Mouse (Mus musculus): ENCODE data around the gene Ftl1.
A peak's percentile ranks its signal among the peaks of the same experiment; 100 is the strongest.

Gene Ftl1

GRCm38 (mm10) chr7:45451344-45451982, 8.2 kb downstream of the Ftl1 start:
- DNase-seq (ENCODE audit: low spot score in 2 of 2) = peak; percentile 73 to 87

DNA sequence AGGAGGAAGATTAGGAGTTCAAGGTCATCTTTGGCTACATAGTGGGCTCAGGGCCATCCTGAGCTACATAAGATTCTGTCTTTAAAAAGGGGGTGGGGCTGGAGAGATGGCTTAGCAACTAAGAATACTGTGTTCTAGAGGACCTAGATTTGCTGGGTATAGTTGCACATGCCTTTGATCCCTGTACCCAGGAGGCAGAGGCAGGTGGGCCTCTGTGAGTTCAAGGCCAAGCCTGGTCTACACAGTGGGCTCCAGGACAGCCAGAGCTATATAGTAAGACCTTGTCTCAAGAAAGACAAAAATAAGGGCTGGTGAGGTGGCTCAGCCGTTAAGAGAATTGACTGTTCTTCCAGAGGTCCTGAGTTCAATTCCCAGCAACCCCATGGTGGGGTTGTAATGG, 9.7 kb downstream of the Ftl1 start:
- no peak for DNase-seq (ENCODE audit: low spot score in 2 of 2)

- DNase-seq (ENCODE audit: low spot score in 2 of 2) = no peak
Observed at GRCm38 (mm10) chr7:45447325-45447990, 12.2 kb downstream of the Ftl1 start.

DNA sequence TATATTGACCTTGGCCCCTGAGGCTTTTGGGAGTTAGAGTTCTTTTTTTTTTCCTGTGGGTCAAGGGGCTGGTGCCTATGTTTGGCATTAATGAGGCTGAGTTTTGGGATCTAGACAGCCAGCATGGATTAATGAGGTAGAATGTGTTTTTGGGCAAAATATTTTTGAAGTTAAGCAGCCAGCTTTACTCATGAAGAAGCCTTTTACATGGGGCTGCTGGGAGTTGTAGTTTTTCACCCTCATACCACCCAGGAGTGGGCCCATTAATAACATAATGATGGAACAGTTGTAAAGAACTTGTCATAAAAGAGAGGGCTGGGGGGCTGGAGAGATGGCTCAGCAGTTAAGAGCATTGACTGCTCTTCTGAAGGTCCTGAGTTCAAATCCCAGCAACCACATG, 13.1 kb downstream of the Ftl1 start:
- no peak for DNase-seq (ENCODE audit: low spot score in 2 of 2)

DNA sequence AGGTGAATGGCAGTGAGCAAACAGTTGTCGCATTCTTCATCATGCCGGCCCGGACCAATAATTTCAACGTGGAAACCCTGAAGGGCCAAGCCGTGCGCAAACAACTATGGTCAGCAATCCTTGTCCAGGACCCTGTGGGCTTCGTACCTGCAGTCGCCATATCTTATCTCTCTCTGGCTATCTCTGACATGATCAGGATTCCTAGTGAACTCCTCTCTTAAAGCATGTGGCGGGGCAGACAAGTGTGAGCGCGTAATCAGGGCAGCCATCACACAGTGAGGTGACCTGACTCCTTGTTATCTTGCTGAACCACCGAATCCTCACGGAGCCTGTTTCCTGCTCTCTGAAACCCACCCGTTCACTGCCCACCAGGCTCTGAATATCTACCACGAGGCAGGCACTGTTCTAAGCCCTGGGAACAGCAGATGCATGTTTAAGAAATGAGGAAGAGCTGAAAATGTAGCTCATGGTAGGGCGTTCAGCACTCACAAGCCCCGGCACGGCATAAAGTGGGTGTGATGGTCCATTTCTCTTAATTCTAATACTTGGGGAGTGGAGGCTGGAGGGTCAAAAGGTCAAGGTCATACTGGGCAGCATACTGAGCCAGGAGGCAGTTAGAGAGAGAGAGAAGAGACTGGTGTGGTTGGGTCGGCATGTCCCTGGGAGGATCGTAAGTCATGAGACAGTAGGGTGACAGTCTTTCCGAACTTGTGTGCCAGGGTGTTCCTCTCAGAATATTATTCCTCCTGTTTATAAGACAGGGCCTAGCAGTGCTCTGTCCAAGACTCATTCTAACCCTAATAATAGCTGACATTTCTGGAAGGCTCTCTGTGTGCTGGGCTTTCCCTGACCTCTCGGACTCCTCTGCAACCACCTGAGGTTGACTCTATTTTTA, 15.9 kb downstream of the Ftl1 start:
- DNase-seq (ENCODE audit: low spot score in 2 of 2) = no peak

DNA sequence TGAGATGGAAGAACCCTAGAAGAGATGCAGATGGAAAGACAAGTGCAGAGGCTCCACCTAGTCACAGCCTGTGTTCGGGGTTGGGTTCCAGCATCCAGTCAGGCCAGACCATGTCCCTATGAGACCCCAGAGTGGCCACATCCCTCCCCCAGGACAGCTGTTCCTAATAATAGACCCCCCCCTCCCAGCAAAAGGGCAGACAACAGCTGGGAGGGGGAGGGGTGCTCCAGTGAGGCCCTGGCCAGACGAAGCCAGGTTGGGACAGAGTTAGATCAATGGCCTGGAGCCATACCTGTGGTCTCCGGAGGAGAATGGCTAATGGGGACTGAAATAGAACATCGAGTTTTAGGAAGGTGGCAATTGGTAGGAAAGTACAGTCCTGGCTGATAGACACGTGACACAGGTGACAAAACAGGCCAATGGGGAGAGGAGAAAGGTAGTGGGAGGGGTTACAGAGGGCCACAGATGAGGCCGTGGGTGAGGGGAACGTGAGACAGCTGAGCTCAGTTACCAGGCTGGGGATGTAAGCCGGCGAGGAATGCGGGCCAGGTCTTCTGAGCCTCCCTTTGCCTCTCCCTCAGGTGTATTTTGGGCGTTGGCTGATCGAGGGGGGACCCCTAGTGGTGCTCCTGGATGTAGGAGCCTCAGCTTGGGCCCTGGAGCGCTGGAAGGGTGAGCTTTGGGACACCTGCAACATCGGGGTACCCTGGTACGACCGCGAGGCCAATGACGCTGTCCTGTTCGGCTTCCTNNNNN, 22.0 kb downstream of the Ftl1 start, which contains the start of gene Ruvbl2:
Gene Ruvbl2, minus strand, starts transcription at position 576 of the 756 bp plus-strand sequence.
- DNase-seq (ENCODE audit: low spot score in 2 of 2) = no peak

DNA sequence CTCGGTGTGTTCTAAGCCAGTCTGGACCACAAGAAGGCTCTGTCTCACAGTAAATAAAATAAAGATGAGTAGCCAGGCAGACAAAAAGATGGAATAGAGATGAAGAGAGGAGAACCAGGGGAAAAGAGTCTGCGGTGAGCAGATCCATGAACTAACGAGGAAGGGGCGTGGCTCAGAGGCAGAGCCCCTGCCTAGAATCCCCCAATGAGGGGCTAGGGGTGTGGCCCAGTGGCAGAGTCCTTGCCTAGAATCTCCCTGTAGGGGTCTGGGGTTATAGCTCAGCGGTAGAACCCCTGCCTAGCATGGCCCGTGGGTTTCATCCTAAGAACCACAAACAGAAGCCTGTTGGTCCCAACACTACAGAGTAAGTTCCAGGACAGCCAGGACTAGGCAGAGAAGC, 22.6 kb downstream of the Ftl1 start:
- no peak for DNase-seq (ENCODE audit: low spot score in 2 of 2)

- no peak for DNase-seq (ENCODE audit: low spot score in 2 of 2)
Observed at GRCm38 (mm10) chr7:45436444-45436843, 23.2 kb downstream of the Ftl1 start.

- no peak for DNase-seq (ENCODE audit: low spot score in 2 of 2)
Observed at GRCm38 (mm10) chr7:45435038-45435437, 24.6 kb downstream of the Ftl1 start.

- DNase-seq (ENCODE audit: low spot score in 2 of 2) = peak; percentile 100
Observed at GRCm38 (mm10) chr7:45434203-45435015, 25.3 kb downstream of the Ftl1 start, which contains the start of gene Gys1. TSS of gene Gys1 (plus strand) at chr7:45434844.

- no peak for DNase-seq (ENCODE audit: low spot score in 2 of 2)
Observed at GRCm38 (mm10) chr7:45433835-45434202, 25.9 kb downstream of the Ftl1 start.

DNA sequence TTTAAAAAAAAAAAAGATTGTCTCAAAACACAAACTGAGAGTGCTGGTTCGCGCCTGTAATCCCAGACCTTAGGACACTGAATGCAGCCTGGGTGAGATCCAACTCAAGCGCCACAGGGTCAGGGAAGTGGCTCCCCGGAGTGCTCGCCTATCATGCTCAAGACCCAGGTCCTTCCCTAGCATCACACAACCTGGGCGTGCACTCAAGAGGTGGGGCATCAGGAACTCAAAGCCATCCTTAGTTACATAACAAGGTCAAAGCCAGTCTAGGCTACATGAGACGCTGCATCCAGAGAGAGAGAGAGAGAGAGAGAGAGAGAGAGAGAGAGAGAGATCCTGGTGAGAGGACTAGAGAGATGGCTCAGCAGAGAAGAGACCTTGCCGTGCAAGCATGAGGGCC, 33.1 kb downstream of the Ftl1 start:
- DNase-seq (ENCODE audit: low spot score in 2 of 2) = no peak

- no peak for DNase-seq (ENCODE audit: low spot score in 2 of 2)
Observed at GRCm38 (mm10) chr7:45421194-45421593, 38.5 kb downstream of the Ftl1 start.

- DNase-seq (ENCODE audit: low spot score in 2 of 2) = no peak
Observed at GRCm38 (mm10) chr7:45420615-45420919, 39.1 kb downstream of the Ftl1 start, which contains the start of gene Lhb. TSS of gene Lhb (plus strand) at chr7:45420820.

GRCm38 (mm10) chr7:45419859-45420614, 39.6 kb downstream of the Ftl1 start:
- DNase-seq (ENCODE audit: low spot score in 2 of 2) = no peak

DNA sequence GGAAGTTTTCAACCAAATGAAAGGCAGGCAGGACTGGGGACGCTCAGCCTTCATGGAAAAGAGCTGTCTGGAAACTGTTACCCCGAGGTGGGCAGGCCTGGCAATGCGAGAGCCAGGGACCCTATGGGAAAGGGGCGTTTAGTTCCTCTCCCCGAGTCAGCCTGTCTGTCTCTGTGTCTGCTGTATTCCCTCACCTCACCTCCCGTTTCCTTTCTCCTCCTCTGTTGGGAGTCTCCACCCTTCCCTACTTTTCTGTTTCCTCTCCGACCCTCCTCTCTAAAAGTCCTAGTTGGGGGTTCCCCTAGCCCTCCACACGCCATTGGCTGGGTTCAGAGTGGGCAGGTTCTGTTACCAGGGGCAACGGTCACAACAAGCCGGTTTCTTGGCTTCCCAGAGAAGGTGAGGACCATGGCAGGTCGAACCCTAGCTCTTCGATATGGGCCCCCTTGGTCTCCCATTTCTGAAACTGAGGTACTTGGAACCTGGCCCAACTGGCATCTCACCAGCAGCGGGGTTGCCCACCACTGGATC, 41.7 kb downstream of the Ftl1 start:
- no peak for DNase-seq (ENCODE audit: low spot score in 2 of 2)

DNA sequence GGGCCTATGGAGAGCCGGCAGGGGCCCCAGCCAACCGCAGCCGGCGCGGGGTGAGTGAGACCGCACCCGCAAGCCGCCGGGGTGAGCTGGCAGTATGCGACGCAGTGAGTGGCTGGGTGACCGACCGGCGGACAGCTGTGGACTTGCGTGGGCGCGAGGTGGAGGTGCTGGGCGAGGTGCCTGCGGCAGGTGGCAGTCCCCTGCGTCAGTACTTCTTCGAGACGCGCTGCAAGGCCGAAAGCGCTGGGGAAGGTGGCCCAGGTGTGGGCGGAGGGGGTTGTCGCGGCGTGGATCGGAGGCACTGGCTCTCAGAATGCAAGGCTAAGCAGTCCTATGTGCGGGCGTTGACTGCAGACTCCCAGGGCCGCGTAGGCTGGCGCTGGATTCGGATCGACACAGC, 44.0 kb downstream of the Ftl1 start:
- no peak for DNase-seq (ENCODE audit: low spot score in 2 of 2)

GRCm38 (mm10) chr7:45414740-45415224, 44.9 kb downstream of the Ftl1 start:
- no peak for DNase-seq (ENCODE audit: low spot score in 2 of 2)

- no peak for DNase-seq (ENCODE audit: low spot score in 2 of 2)
Observed at GRCm38 (mm10) chr7:45413864-45414739, 45.6 kb downstream of the Ftl1 start.
